22 mouse cellular contexts compared by ENCODE assay signal in the genomic region with DNA sequence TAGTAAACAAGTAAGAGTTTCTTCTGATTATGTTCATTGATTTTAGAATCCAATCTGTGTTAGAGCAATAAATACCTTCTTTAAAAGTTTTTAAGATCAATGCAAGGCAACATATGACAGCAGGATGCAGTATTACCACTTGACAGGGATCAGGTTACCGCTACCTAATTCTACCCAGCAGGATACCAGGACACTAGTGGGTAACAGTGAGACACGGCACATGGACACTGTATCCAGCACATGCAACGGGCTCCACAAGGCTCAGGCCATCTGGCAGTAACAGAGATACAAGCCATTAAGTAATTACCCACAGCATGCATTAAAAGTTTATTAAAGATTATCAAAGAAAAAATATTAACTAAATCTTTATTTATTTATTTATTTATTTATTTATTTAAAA. TPM values are rescaled to one million over a fixed set of nuclear protein-coding genes. Genes with fewer than 3 reads are reported as not detected.
DNase-seq lines count a peak whose midpoint lies in the region; ATAC-seq and TF ChIP-seq lines count a peak whose summit lies in the region.
"Had no signal": no experiment of that assay in that cellular context is flagged by ENCODE, and none has a peak within 500 bp of the region (broad histone marks: within the 10 kb centered on the region; RNA-seq: fewer than 3 reads in every experiment).

No protein-coding gene starts in this region.

- no peak overlapping the region for H3K27ac ChIP-seq in forebrain, postnatal 0 days (ENCODE audit: low read depth, low read length)
- H3K27ac ChIP-seq: embryonic facial prominence, embryonic 12.5 days; embryonic facial prominence, embryonic 15.5 days; heart, adult 2 months; heart, embryonic 10.5 days; hindbrain, embryonic 12.5 days had no signal

- no peaks in the 10 kb centered on the region for H3K27me3 ChIP-seq in forebrain, postnatal 0 days (ENCODE audit: insufficient read depth, low read length)
- H3K27me3 ChIP-seq: embryonic facial prominence, embryonic 12.5 days; embryonic facial prominence, embryonic 15.5 days; hindbrain, embryonic 12.5 days had no signal

- DNase-seq in cerebellum, adult 11-12 months = peak; percentile 22
- peak; percentile 28 to 44 for DNase-seq in cerebellum, postnatal 14 days
- no peak for DNase-seq in cerebellum, adult 11 months
- peak; percentile 43 for DNase-seq in left cerebral cortex, postnatal 4 days
- DNase-seq in left cerebral cortex, postnatal 36 days (ENCODE audit: low spot score in 2 of 2) = no peak
- DNase-seq in retina, postnatal 1 day = peak; percentile 13
- DNase-seq in forebrain, postnatal 0 days = no peak
- DNase-seq: adrenal gland, adult 8-10 months; adrenal gland, postnatal 25 days; cerebellum, adult 8-10 months; gastrocnemius, postnatal 25 days; heart, adult 2 months had no signal

- TF ChIP-seq CTCF in forebrain, postnatal 0 days (IDR thresholded peaks at IDR 0.05; ENCODE audit: low read depth) = no peak

- no peak overlapping the region for H3K4me3 ChIP-seq in forebrain, postnatal 0 days (ENCODE audit: low read depth, low read length)
- H3K4me3 ChIP-seq: embryonic facial prominence, embryonic 12.5 days; embryonic facial prominence, embryonic 15.5 days; heart, adult 2 months; heart, embryonic 10.5 days; hindbrain, embryonic 12.5 days had no signal

- H3K4me1 ChIP-seq in forebrain, postnatal 0 days (ENCODE audit: insufficient read depth) = no peaks in the 10 kb centered on the region
- H3K4me1 ChIP-seq: embryonic facial prominence, embryonic 12.5 days; embryonic facial prominence, embryonic 15.5 days; hindbrain, embryonic 12.5 days had no signal

- no peaks in the 10 kb centered on the region for H3K9me3 ChIP-seq in forebrain, postnatal 0 days (ENCODE audit: low read length)
- H3K9me3 ChIP-seq: embryonic facial prominence, embryonic 12.5 days; embryonic facial prominence, embryonic 15.5 days; heart, embryonic 10.5 days; hindbrain, embryonic 12.5 days had no signal

- ATAC-seq in cerebellum, adult (ENCODE audit: insufficient number of reproducible peaks, low FRiP score, low TSS enrichment) = no peak
- no peak for ATAC-seq in forebrain, postnatal 0 days
- ATAC-seq: activated CD4-positive, CD25-positive, alpha-beta regulatory T cell, adult 4 months; forebrain, embryonic 14.5 days; hindbrain, embryonic 16.5 days; inflammation-experienced regulatory T-cells, adult 6 months; intestine, embryonic 16.5 days had no signal

- intact Hi-C loops in left cerebral cortex, postnatal 4 days (cut with DNase I) = no loop called here
- intact Hi-C loops in left cerebral cortex, postnatal 36 days (cut with DNase I) = no loop called here

- no peak overlapping the region for H3K4me2 ChIP-seq in forebrain, postnatal 0 days (ENCODE audit: low read depth)
- H3K4me2 ChIP-seq: embryonic facial prominence, embryonic 12.5 days; embryonic facial prominence, embryonic 15.5 days; hindbrain, embryonic 12.5 days had no signal

- H3K9ac ChIP-seq in forebrain, postnatal 0 days = no peak overlapping the region
- H3K9ac ChIP-seq: embryonic facial prominence, embryonic 12.5 days; embryonic facial prominence, embryonic 15.5 days; hindbrain, embryonic 12.5 days had no signal

- peaks cover 18% of the 10 kb centered on the region for H3K36me3 ChIP-seq in forebrain, postnatal 0 days (ENCODE audit: insufficient read depth)
- H3K36me3 ChIP-seq: embryonic facial prominence, embryonic 15.5 days had no signal

- WGBS in forebrain, postnatal 0 days = 85% methylated on average over 3 of the region's 3 CpGs

RNA-seq across cellular contexts. Expression of a gene that starts 37.8 kb away (rescaled TPM):
- 100 to 1,000 TPM; 117 to 121 TPM for total RNA-seq in left cerebral cortex, postnatal 4 days (2021)
- total RNA-seq in left cerebral cortex, postnatal 36 days (2021) = 100 to 1,000 TPM; 159 to 163 TPM
- total RNA-seq in forebrain, postnatal 0 days (2014; rRNA removed) = 94.7 and 116 TPM in 2 replicates
- polyA plus RNA-seq in forebrain, postnatal 0 days (2015; fragmentation: Nextera tagmentation; extraction: Ambion mirVana) = 78.8 and 106 TPM in 2 replicates

RNA-seq across cellular contexts. Expression of a gene that starts 59.0 kb away (rescaled TPM):
- total RNA-seq in left cerebral cortex, postnatal 4 days (2021) = 10 to 100 TPM; 19.2 to 23.1 TPM
- total RNA-seq in left cerebral cortex, postnatal 36 days (2021) = 10 to 100 TPM; 16.7 TPM
- 24.2 and 27.1 TPM in 2 replicates for total RNA-seq in forebrain, postnatal 0 days (2014; rRNA removed)
- polyA plus RNA-seq in forebrain, postnatal 0 days (2015; fragmentation: Nextera tagmentation; extraction: Ambion mirVana) = 34.5 and 37.1 TPM in 2 replicates

Comparison
In these comparisons a context has a peak if more than half of its experiments do, and no peak if none do; other contexts are left out.
1. DNase-seq: peak in cerebellum, adult 11-12 months (single experiment), cerebellum, postnatal 14 days (2 of 2), left cerebral cortex, postnatal 4 days (single experiment) and retina, postnatal 1 day (single experiment); none in cerebellum, adult 11 months (single experiment), left cerebral cortex, postnatal 36 days (0 of 2) and forebrain, postnatal 0 days (single experiment).